Mouse (Mus musculus) erythroblast, embryonic 14.5 days (primary cell): ENCODE measurements at regions not wholly inside any gene's neighbourhood (a gene's known extent, or its start where the extent isn't known, plus 50 kb on each side); places are given as distances from the start of the nearest gene placed in this dataset.

Experiments used
- GATA1 ChIP-seq: IDR thresholded peaks from 2 replicates; pipeline ENCODE4 v1.6.1; 2012; ENCODE audit warnings: low read length, inconsistent platforms, mixed read lengths
- TAL1 ChIP-seq: IDR thresholded peaks from 3 replicates; pipeline ENCODE4 v1.6.1; 2012; ENCODE audit warnings: low read length, inconsistent platforms, mixed read lengths

DNA sequence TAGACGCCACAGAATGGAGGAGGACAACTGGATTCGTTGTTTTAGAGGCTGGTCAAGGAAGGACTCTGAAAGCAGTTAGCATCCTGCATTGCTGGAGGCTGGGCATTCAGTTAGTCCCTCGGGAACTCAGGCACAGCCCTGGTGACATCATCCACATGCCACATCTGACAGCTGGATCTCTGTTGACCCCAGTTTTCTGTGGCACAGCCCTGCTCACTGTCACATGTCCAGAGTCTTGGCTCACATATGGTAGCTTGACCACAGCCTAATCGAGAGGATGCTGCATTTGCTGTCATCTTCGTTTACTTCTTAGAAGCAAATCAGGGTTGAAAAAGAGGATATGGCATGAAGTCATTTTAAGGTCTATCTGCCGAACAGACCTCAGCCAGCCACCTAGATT lies 265.1 kb downstream of the Setd4 start:
- TF ChIP-seq GATA1 (no peak), TAL1 (no peak)
